Mouse (Mus musculus) heart, adult 11 months (tissue): ENCODE data around the gene Gk5.
"Not testable (repeated sequence)": the region's sequence is repeated elsewhere in the genome, so short reads cannot be mapped to it uniquely, and the experiment has no call there.

Experiments used
- DNase-seq: peaks from one replicate; pipeline ENCODE4 v3.0.0; 2022

Gk5 gene

GRCm38 (mm10) chr9:96152801-96153200 is 33.6 kb downstream of the Gk5 start:
- DNase-seq, result no peak

GRCm38 (mm10) chr9:96158431-96158830 is 39.3 kb downstream of the Gk5 start:
- peak; percentile 91 for DNase-seq

DNA sequence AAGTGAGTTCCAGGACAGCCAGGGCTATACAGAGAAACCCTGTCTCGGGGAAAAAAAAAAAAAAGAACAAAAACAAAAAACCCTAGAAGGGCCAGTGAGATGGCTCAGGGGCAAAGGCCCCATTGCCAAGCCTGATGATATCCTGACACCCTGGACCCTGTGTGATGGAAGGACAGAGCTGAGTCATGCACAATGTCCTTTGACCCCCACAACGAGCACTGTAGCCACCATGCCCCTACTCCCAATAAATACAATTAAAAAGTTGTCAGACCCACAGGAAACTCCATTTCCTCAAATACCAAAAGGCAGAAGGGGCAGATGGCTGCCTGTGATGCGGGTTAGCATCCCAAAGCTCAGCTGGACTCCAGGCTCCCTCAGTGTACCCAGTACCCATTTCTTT is 39.9 kb downstream of the Gk5 start:
- no peak for DNase-seq

- DNase-seq, result peak; percentile 97
Observed at GRCm38 (mm10) chr9:96160767-96161166, 41.6 kb downstream of the Gk5 start.

- no peak for DNase-seq
Observed at GRCm38 (mm10) chr9:96162421-96162820, 43.3 kb downstream of the Gk5 start.

DNA sequence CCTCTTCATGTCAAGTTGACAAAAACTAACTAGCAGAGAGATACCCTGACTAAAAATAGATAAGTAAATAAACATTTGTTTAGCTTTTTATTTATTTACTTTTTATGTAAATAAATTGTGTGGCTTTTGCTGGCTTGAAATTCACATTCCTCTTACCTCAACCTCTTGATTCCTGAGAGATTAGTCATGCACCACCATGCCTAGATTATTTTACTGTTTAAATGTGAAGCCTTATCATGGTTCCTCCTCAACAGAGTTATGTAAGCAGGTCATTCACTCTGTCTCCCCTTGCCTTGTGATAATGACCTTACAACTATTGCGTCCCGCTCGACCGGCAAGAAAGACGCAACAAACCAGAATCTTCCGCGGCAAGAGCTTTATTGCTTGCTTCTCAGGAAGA is 44.3 kb downstream of the Gk5 start:
- no peak for DNase-seq

DNA sequence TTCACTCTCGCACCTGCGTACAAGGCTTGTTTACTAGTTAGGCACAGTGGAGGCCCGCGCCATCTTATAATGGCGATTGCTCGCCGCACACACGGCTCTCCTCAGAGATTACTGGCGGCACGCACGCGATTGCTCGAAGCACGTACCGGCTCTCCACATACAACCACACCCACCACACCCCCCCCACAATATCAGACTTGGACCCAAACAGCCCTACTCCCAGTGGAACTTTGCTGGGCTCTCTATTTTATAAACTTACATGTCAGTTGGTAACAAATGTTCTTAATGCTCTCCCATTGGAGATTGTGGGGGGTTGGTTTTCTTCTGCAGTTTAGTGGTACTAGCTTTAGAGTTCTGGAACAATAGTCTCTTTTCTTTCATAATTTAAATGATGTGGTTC is 44.8 kb downstream of the Gk5 start:
- DNase-seq, result not testable (repeated sequence)

GRCm38 (mm10) chr9:96167168-96167585 is 48.0 kb downstream of the Gk5 start:
- peak; percentile 95 for DNase-seq

- no peak for DNase-seq
Observed at GRCm38 (mm10) chr9:96170600-96170999, 51.4 kb downstream of the Gk5 start.

DNA sequence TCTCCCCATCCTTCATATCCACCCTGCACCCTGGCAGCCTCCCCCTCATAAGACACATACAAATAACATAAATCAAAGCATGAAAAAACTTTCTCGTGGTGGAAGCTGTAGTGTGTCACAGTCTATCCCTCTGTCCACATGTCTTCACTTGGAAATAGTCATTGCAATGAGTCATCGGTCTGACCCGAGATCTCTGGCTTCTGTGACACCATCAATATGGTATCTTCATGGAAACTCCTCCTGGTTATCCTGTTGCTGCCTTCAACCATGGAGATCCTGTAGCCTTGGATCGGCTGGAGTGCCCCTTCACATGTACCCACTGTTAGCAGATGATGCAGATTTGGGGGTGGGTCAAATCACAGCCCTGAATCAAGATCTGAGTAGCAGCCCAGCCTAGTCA is 65.7 kb downstream of the Gk5 start:
- no peak for DNase-seq

GRCm38 (mm10) chr9:96186701-96187100 is 67.5 kb downstream of the Gk5 start:
- DNase-seq, result peak; percentile 64

DNA sequence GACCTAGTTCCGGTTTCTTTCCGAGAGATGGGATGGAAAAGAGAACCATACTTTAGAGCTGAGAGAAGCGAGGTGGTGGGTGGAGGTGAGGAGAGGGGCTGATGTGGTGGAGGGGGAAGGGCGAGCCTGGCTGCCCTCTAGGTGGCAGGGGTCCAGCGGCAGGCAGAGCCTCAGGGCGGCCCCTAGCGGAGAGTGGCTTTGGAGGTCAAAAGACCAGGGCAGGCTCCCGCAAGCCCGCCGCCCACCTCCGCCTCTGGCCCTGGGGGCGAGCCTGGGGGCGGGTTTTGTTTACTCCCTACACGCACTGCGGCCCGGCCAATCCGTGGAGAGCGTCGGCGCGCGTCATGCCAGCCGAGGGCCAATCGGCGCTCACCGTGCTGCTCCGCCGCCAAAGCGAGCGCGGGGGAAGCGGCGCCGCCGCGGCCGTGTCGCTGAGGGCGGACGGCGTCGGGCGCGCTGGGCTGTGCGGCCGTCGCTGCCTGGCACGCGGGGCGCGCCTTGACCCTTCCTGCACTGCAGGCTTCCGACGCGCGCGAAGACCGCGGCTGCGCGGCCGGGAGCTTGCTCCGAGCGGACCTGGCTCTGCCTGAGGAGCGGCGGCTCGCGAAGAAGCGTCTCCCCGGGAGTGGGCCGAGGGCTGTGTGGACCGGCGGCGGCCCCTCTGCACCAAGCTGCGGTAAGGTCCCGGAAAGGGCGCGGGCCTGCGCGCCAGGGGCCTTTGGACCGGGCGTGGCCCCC is 76.9 kb downstream of the Gk5 start, which contains the start of gene Tfdp2:
Tfdp2 (plus strand) TSS at position 391 of the 738 bp plus-strand sequence.
- peak; percentile 99 for DNase-seq

DNA sequence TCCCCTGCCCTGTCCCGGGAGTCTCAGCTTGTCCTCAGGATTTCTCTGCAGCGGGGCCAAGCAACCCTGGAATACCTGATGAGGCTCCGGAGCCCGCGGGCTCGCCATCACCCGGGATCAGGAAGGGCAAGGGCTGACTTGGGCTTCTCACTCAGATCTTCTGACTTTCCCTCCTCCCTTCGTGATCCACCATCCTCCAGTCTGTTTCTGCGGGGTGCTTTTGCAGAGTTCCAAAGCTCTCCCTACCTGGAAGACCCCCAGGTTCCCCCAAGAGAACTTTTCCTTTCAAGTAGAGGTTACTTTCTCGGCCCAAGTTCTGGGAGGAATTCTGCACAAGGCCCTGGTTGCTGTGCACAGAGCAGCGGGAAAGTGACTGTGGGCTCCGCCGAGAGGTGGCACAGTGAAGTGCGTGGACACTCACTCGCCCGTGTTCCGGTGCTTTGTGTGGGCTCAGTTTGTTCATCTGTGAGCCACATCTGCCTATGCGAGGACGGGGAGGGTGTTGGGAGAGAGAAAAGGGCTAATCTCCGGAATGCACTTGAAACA is 77.5 kb downstream of the Gk5 start:
- DNase-seq, result peak; percentile 93

GRCm38 (mm10) chr9:96197806-96198205 is 78.6 kb downstream of the Gk5 start:
- peak; percentile 96 for DNase-seq

DNA sequence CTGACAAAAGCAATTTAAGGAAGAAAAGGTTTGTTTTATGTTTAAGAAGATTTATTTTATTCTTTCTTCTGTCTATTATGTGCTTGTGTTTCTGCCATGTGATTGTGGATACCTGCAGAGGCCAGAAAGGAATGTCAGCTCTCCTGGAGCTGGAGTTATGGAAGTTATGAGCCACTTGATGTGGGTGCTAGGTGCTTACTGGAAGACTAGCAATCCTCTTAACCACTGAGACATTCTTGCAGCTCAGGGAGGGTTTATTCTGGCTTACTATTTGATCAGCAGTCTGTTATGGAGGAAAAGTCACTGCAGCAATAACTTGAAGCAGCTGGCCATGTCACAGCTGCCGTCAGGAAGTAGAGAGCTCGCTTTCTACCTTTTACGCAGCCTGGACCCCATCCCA is 84.5 kb downstream of the Gk5 start:
- no peak for DNase-seq

DNA sequence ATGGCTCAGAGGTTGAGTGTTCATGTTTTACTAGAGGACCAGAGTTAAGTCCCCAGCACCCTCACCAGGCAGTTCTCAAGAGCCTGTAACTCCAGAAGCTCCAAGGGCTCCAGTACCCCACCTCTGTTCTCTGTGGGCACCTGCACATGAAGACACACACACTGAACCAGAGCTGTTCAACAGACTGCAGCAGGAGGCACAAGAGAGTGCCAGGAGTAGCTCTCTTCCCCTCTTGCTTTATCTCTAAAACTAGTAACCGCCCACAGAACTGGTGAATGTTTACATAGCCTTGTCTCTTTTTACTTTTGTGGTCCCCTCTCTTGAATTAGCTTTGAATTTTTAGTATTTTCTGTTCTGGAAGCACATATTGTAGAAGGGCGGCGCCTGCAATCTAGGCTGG is 88.3 kb downstream of the Gk5 start:
- DNase-seq, result no peak

DNA sequence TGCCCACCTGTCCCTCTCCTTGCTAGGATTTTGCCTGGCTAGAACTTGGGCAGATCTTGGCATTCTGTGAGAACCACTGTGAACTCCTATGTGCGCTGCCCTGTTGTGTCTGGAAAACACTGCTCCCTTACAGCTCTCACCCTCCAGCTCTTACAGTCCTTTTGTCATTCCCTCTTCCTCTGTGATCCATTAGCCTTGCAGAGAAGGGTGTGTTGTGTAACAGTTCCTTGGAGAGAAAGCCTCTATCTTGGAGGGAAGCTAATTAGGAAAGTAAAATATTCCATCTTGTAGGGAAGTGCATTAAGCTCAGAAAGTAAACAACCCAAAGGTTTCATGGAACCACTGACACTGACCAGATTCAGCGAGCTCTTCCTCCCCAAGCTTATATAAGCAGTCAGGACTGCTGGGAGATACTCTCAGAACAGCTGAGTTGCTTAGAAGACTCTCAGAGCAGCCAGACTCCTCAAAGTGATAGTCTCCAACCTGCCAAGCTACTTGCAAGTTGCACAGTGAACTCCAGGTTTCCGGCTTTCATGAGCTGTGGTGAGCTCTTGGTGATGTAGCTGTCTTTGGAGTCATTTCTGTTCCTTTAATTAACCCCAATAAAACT is 94.0 kb downstream of the Gk5 start:
- DNase-seq, result peak; percentile 60

DNA sequence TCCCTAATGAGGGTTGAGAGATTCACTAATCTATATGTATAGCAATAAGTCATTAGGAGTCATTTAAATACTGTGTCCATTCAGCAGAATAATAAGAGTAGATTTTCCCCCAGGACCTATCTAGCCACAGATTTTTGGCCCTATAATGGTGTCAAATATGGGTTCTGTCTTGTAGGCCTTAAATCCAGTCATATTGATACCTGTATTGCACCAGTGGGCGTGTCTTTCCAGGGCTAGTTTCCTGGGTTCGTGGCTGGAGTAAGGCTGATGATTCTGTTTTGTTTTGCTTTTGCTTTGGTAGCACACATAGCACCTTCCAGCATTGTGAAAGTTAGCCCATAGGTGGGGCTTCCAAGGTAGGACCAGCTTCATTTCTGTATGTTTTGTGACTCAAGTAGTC is 95.0 kb downstream of the Gk5 start:
- DNase-seq, result peak; percentile 63

DNA sequence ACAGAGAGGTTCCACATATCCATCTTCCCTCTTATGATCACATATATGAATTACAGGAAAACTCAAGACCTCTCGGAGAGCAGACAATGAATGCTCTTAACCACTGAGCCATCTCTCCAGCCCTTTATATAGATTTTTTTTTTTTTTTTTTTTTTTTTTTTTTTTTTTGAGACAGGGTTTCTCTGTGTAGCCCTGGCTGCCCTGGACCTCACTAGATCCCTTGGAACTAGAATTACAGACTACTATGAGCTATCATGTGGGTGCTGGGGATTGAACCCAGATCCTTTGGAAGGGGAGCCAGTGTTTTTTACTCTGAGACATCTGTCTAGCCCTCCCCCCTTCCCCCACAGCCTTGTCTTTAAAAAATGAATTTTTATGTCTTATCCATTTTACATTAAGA is 98.1 kb downstream of the Gk5 start:
- no peak for DNase-seq

GRCm38 (mm10) chr9:96217799-96218198 is 98.6 kb downstream of the Gk5 start:
- DNase-seq, result no peak

DNA sequence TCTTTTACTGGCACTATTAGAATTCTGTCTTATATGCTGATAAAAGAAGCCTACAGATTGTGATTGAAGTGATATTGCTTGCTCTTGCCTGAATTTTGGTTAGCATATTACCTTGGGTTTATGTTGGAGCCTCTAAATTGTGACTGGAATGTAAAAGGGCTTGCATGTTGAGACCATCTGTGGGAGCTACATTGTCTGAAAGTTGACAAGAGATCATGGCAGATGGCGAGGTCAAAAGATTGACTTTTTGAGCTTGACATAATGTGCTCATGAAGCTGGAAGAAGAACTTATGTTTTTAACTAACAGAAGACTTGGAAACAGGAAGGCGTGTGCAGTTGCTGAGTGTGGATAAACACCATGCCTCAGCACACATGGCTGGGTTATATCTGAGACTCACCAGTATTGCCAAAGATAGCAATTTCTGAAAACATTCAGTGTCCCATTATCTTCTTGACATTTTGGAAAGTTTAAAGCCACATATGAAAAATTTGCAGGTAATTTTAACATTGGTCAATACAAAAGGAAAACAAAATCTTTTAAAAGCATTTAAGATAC is 100.0 kb downstream of the Gk5 start:
- no peak for DNase-seq

GRCm38 (mm10) chr9:96220419-96220818 is 101.3 kb downstream of the Gk5 start:
- no peak for DNase-seq

DNA sequence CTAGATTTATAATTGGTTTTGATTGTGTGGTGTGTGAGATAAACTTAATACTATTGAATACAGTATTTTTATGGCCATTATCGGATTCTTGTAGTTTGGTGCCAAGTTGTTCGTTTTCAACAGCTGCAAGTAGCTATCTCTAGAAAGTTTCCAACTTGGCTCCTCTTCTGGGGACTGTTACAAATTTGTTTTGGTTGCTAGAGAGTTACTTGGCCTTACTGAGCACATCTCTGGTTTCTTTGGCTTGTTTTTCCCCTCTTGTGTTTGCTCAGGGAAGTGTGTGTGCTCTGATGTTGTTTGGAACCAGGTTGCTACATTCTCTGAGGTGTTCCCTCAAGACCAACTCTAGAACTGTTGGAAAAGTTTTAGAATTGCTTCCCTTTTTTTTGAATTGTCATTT is 104.1 kb downstream of the Gk5 start:
- peak; percentile 91 for DNase-seq

DNA sequence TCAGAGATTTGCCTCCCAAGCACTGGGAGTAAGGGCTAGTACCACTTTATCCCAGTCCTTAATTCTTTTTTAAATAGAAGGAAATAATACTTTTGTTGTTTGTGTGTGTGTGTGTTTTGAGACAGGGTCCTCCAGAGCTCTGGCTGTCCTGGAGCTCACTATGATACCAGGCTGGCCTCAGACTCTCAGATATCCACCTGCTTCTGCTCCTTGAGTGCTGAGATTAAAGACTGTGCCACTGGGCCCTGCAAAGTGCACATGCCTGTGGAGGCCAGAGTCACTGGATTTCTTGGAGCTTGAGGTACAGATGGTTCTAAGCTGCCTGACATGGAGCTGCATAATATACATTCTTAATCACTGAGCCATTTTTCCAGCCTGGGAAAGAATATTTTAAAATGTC is 109.1 kb downstream of the Gk5 start:
- no peak for DNase-seq
